Mouse (Mus musculus) central nervous system, embryonic 11.5 days (tissue): ENCODE results near the gene Klhdc7a. TPM values are rescaled to one million over a fixed set of nuclear protein-coding genes. Genes with fewer than 3 reads are reported as not detected.

ENCODE experiments used
- polyA plus RNA-seq: library from polyadenylated mRNA; depleted of rRNA; stranded (reverse); fragments of >200 nt; gene quantifications from 2 replicates; pipeline ENCODE4 v1.2.3, GENCODE M21; 2012; rRNA removed

The Klhdc7a gene
- 0.25 and 0.26 TPM in 2 replicates for polyA plus RNA-seq

DNA sequence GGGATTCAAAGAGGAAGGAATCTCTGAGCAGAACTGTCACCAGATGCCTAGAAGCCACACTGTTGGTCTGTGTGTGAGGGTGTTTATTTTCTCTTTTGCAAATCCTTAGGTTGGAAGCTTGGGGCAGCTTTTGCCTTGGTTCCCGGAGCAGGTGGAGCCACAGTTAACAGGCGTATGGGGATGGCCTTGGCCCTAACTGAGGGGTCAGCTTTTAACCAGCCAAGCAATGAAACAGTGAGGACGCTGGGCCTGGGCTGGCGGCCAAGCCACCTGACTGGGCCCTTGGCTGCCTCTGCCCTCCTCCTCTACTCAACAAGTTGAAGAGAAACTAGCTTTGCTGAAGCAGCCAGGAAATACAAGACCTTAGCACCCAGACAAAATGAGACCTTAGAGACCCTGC is at the start of gene Klhdc7a:
Gene Klhdc7a (minus strand): TSS at position 105 of the 400 bp plus-strand sequence.

Other genes with a start within 250 kb of the Klhdc7a start
- gene Pax7, start 134.5 kb downstream of the Klhdc7a start, polyA plus RNA-seq: 6.7 and 7.0 TPM in 2 replicates